Mouse (Mus musculus) left cerebral cortex, adult 2 months (tissue): ENCODE measurements around the gene Zbtb38. TPM values are rescaled to one million over a fixed set of nuclear protein-coding genes. Genes with fewer than 3 reads are reported as not detected.

Experiments used
- DNase-seq, 2 experiments: peaks; one replicate each; pipeline ENCODE4 v3.0.0; 2021 to 2022; ENCODE audit warnings: low spot score in 2 of 2, mixed read lengths in 1 of 2; ENCODE audit errors: extremely low spot score in 1 of 2
- H3K27ac ChIP-seq: fragments of 200-600 bp; 2 replicates; pipeline ENCODE4 v1.8.1; 2022
- H3K4me3 ChIP-seq: fragments of 200-600 bp; 2 replicates; pipeline ENCODE4 v1.8.1; 2022
- CTCF ChIP-seq: fragments of 200-600 bp; IDR thresholded peaks from 2 replicates; pipeline ENCODE4 v1.8.1; 2022; ENCODE audit warnings: antibody characterized with exemption, mild to moderate bottlenecking, moderate library complexity
- intact Hi-C: fragments of 180-260 bp; cut with DNase I; formaldehyde crosslinking; loops from one replicate; pipeline ENCODE4 v1.15.1; 2025
- total RNA-seq, 2 experiments: library from RNA; stranded (reverse); gene quantifications; 2 replicates each; pipeline ENCODE4 v1.2.3; 2021

Zbtb38 gene
- total RNA-seq, 2 experiments from 2014 or later, result 64.2 to 68.6 TPM

DNA sequence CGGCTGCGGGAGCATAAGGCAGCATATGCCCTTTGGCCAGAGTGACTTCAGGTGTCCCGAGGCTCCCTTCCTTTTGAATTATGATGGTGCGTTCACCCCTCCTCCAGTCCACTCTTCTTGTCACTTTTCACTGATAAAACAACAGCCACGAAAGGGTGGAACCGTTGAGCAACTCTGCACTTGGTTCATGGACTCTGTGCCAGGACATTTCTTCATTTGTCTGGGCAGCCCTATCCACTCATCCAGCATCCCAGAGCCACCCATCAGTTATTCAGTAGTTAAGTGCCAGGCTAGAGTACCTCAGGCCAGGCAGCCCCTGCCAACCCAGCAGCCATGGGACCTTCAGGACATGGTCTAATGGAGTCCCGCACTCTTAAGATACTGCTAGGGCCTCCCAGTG is 114.1 kb downstream of the Zbtb38 start:
- H3K27ac ChIP-seq, result no peak overlapping the region
- no peak overlapping the region for H3K4me3 ChIP-seq
- intact Hi-C loops, result no loop called here
- TF ChIP-seq CTCF, result no peak
- no peak for DNase-seq

DNA sequence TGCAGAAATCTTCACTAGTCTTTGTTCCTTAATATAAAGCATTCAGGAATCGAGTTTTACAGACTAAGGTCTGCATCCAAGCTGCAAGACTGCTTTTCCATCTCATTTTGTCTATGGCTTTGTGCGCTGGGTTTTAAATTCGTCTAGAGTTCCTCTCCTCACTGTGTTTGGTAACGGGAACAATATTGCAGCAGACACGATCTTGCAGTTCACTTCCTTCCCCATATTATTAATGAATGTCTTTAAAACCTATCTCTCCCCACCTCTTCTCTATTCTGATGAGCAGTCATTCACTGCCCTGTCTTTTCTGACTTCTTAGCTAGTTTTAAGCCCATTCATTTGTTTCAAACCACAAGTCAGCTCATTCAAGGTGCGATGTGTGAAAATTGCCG is 115.5 kb downstream of the Zbtb38 start:
- Histone ChIP-seq H3K4me3 (no peak overlapping the region), H3K27ac (no peak overlapping the region)
- no peak for TF ChIP-seq CTCF
- intact Hi-C loops, result no loop called here
- DNase-seq, result no peak

DNA sequence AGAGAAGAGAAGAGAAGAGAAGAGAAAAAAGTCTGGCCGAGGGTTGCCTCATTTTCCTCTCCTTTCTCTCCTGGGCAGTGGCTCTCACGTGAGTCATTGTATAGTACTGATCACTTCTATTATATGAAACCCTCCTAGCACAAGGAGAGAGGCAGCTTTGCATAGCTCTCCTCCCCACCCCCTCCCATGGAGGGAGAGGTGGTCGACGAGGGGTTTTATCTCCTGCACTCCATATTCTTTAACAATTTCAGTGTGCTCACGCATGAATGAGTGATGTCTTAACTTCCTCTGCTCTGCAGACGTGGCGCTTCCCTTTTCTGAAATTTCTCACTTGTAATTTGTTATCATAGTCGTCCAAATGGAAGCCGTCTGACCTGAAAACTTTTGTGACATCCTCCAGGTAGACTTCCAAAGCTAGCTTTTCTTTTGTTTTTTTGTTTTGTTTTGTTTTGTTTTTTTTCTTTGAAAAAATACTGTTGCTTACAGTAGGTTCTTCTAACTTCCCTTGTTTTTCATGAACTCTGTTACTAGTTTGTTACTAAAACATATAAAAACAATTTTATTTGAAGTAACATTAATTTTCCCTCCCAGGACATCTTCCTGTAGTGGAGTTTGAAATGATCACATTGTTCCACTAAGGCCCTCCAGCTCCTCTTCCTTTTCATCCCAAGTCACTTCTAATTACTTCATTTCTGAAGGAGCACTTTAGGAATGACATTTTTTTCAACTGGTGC is 116.0 kb downstream of the Zbtb38 start:
- no peak for TF ChIP-seq CTCF
- Histone ChIP-seq H3K27ac (no peak overlapping the region), H3K4me3 (no peak overlapping the region)
- DNase-seq, result no peak
- intact Hi-C loops, result no loop called here

DNA sequence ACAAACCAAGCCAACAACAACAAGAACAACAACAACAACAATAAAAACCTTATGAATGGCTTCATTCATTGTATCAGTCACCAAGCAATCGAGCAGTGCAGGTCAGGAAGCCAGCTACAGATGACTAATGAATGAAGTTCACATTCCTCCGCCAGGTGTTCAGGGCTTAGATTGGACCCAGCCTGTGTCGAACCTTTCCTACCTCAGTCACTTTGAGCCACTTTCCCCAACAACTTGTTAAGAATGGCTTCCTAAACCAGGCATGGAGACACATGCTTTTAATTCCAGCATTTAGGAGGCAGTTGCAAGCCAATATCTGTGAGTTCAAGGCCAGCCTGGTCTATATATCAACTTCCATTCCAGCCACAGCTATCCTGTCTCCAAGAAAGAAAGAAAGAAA is 116.7 kb downstream of the Zbtb38 start:
- no peak overlapping the region for H3K27ac ChIP-seq
- TF ChIP-seq CTCF, result no peak
- no peak for DNase-seq
- H3K4me3 ChIP-seq, result no peak overlapping the region
- intact Hi-C loops, result no loop called here

DNA sequence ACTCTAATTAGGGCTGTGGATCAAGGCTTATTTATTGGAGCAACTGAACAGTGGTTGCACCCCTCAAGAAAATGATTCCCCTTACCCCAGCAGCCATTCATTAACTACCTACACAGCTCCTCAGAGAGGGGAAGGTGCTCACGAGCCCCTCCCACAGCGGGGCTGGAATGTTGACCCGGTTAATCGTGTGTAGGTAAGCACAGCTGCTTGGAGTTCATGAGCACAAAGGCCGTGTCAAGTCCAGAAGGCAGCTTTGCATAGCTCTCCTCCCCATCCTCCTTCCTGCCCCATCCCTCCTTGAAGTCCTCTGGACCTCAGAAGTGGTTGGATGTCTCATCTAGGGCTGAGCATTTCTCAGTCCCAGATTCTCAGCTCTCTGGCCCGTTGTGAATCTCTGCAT is 117.5 kb downstream of the Zbtb38 start:
- DNase-seq, result no peak
- intact Hi-C loops, result no loop called here
- H3K4me3 ChIP-seq, result no peak overlapping the region
- TF ChIP-seq CTCF, result no peak
- H3K27ac ChIP-seq, result no peak overlapping the region

DNA sequence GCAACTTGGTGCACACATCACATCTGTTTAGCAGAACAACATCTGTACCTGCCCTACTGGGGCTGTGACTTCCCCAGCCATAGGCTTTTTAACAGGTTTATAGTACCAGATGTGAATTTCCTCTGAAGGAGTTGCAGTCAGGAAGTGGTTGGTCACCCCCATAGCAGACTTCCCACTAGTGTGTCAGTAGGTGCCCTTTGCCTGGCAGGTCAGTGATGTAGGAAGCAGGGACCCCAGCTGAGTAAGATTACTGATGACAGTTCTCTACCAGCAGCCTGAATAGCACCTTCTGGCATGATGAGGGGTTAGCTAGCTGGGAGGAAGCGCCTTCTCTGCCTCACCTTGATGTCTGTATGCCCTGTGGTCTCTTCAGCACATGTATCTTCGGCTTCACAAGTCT is 118.9 kb downstream of the Zbtb38 start:
- intact Hi-C loops, result no loop called here
- Histone ChIP-seq H3K27ac (no peak overlapping the region), H3K4me3 (no peak overlapping the region)
- TF ChIP-seq CTCF, result no peak
- DNase-seq, result no peak

Other genes starting within 250 kb of the Zbtb38 start
- gene Gm28729, start 227.6 kb downstream of the Zbtb38 start, total RNA-seq, result not detected
- gene Rasa2, start 121.2 kb downstream of the Zbtb38 start, total RNA-seq, result 10 to 100 TPM; 40.5 to 43.9 TPM
- gene Pxylp1, start 139.8 kb upstream of the Zbtb38 start, total RNA-seq, result 10 to 100 TPM; 17.7 to 19.5 TPM